Mouse (Mus musculus): ENCODE measurements at regions not wholly inside any gene's neighbourhood (a gene's known extent, or its start where the extent isn't known, plus 50 kb on each side); places are given as distances from the start of the nearest gene placed in this dataset.

- no peak for ATAC-seq
- Histone ChIP-seq H3K9ac (ENCODE audit: low read depth, low read length) (no peak overlapping the region), H3K4me2 (replicated peaks; ENCODE audit: low read depth) (no peak overlapping the region), H3K4me3 (ENCODE audit: low read depth, low read length) (no peak overlapping the region), H3K36me3 (ENCODE audit: control insufficient read depth, insufficient read depth) (no peaks in the 10 kb centered on the region), H3K9me3 (ENCODE audit: control insufficient read depth) (no peaks in the 10 kb centered on the region), H3K27me3 (replicated peaks; ENCODE audit: control insufficient read depth, insufficient read depth, low read length) (no peaks in the 10 kb centered on the region), H3K4me1 (replicated peaks; ENCODE audit: control insufficient read depth, insufficient read depth, low read length) (no peaks in the 10 kb centered on the region), H3K27ac (ENCODE audit: low read depth, low read length) (no peak overlapping the region)
- no peak for TF ChIP-seq CTCF (IDR thresholded peaks at IDR 0.05; ENCODE audit: low read depth)
- WGBS: 77% methylated on average over 6 of the region's 6 CpGs
Measured at GRCm38 (mm10) chr9:41541327-41541726, 379.8 kb upstream of the Ubash3b start.

- Histone ChIP-seq H3K4me3 (ENCODE audit: low read depth, low read length) (no peak overlapping the region), H3K4me2 (replicated peaks; ENCODE audit: low read depth) (no peak overlapping the region), H3K9me3 (ENCODE audit: control insufficient read depth) (no peaks in the 10 kb centered on the region), H3K9ac (ENCODE audit: low read depth, low read length) (no peak overlapping the region), H3K27me3 (replicated peaks; ENCODE audit: control insufficient read depth, insufficient read depth, low read length) (peaks cover 6% of the 10 kb centered on the region; the same call in 1 of the 2 replicates), H3K4me1 (replicated peaks; ENCODE audit: control insufficient read depth, insufficient read depth, low read length) (no peaks in the 10 kb centered on the region), H3K36me3 (ENCODE audit: control insufficient read depth, insufficient read depth) (no peaks in the 10 kb centered on the region), H3K27ac (ENCODE audit: low read depth, low read length) (no peak overlapping the region; the same call in 1 of the 2 replicates)
- no peak for TF ChIP-seq CTCF (IDR thresholded peaks at IDR 0.05; ENCODE audit: low read depth)
- no peak for ATAC-seq
- 26% methylated on average over 3 of the region's 3 CpGs for WGBS
Measured at GRCm38 (mm10) chr9:41532786-41533185, 371.3 kb upstream of the Ubash3b start.

GRCm38 (mm10) chr9:41532290-41532689 is 370.8 kb upstream of the Ubash3b start:
- ATAC-seq: no peak

GRCm38 (mm10) chr9:41531596-41531995 is 370.1 kb upstream of the Ubash3b start:
- peaks cover 6% of the 10 kb centered on the region; the same call in 1 of the 2 replicates for H3K27me3 ChIP-seq (replicated peaks; ENCODE audit: control insufficient read depth, insufficient read depth, low read length)
- H3K36me3 ChIP-seq (ENCODE audit: control insufficient read depth, insufficient read depth): no peaks in the 10 kb centered on the region
- H3K9ac ChIP-seq (ENCODE audit: low read depth, low read length): no peak overlapping the region
- no peak overlapping the region for H3K27ac ChIP-seq (ENCODE audit: low read depth, low read length)
- no peak for TF ChIP-seq CTCF (IDR thresholded peaks at IDR 0.05; ENCODE audit: low read depth)
- H3K4me3 ChIP-seq (ENCODE audit: low read depth, low read length): no peak overlapping the region
- H3K9me3 ChIP-seq (ENCODE audit: control insufficient read depth): no peaks in the 10 kb centered on the region
- no peak for ATAC-seq
- H3K4me2 ChIP-seq (replicated peaks; ENCODE audit: low read depth): no peak overlapping the region
- no peaks in the 10 kb centered on the region for H3K4me1 ChIP-seq (replicated peaks; ENCODE audit: control insufficient read depth, insufficient read depth, low read length)
- 63% methylated on average over 6 of the region's 6 CpGs for WGBS

More at GRCm38 (mm10) chr9:41532290-41532689, 370.8 kb upstream of the Ubash3b start:
- Histone ChIP-seq H3K27me3 (replicated peaks; ENCODE audit: control insufficient read depth, insufficient read depth, low read length) (peaks cover 6% of the 10 kb centered on the region; the same call in 1 of the 2 replicates), H3K4me3 (ENCODE audit: low read depth, low read length) (no peak overlapping the region), H3K27ac (ENCODE audit: low read depth, low read length) (no peak overlapping the region), H3K36me3 (ENCODE audit: control insufficient read depth, insufficient read depth) (no peaks in the 10 kb centered on the region), H3K4me2 (replicated peaks; ENCODE audit: low read depth) (no peak overlapping the region), H3K9me3 (ENCODE audit: control insufficient read depth) (no peaks in the 10 kb centered on the region), H3K9ac (ENCODE audit: low read depth, low read length) (no peak overlapping the region), H3K4me1 (replicated peaks; ENCODE audit: control insufficient read depth, insufficient read depth, low read length) (no peaks in the 10 kb centered on the region)
- WGBS: 32% methylated on average over 7 of the region's 7 CpGs
- TF ChIP-seq CTCF (IDR thresholded peaks at IDR 0.05; ENCODE audit: low read depth): no peak

DNA sequence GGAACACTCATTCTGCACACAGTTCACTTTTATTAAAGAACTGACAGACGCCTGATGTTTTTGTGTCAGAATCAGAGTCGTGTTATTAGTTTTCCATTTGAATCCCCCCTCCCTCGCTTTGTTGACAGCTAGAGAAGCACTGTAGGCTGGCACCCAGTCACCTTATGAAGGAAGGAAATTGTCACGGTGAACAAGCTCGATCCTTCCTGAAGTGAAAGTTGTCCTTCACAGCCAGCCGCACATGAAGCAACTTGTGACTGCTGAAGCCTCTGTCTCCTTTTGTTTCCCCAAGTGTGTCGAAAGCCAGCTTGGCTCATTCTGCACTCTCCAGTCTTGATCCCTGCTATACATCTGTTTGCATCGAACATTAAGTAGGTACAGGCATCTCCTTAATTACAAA is 364.6 kb upstream of the Ubash3b start:
- Histone ChIP-seq H3K4me2 (replicated peaks; ENCODE audit: low read depth) (no peak overlapping the region), H3K9me3 (ENCODE audit: control insufficient read depth) (no peaks in the 10 kb centered on the region), H3K27ac (ENCODE audit: low read depth, low read length) (no peak overlapping the region), H3K27me3 (replicated peaks; ENCODE audit: control insufficient read depth, insufficient read depth, low read length) (no peaks in the 10 kb centered on the region), H3K9ac (ENCODE audit: low read depth, low read length) (no peak overlapping the region), H3K36me3 (ENCODE audit: control insufficient read depth, insufficient read depth) (no peaks in the 10 kb centered on the region), H3K4me1 (replicated peaks; ENCODE audit: control insufficient read depth, insufficient read depth, low read length) (no peaks in the 10 kb centered on the region), H3K4me3 (ENCODE audit: low read depth, low read length) (no peak overlapping the region)
- no peak for ATAC-seq
- 64% methylated on average over 8 of the region's 8 CpGs for WGBS
- TF ChIP-seq CTCF (IDR thresholded peaks at IDR 0.05; ENCODE audit: low read depth): no peak

GRCm38 (mm10) chr9:41525534-41525933 is 364.0 kb upstream of the Ubash3b start:
- Histone ChIP-seq H3K36me3 (ENCODE audit: control insufficient read depth, insufficient read depth) (no peaks in the 10 kb centered on the region), H3K27ac (ENCODE audit: low read depth, low read length) (no peak overlapping the region), H3K4me2 (replicated peaks; ENCODE audit: low read depth) (no peak overlapping the region), H3K4me1 (replicated peaks; ENCODE audit: control insufficient read depth, insufficient read depth, low read length) (no peaks in the 10 kb centered on the region), H3K9me3 (ENCODE audit: control insufficient read depth) (no peaks in the 10 kb centered on the region), H3K27me3 (replicated peaks; ENCODE audit: control insufficient read depth, insufficient read depth, low read length) (no peaks in the 10 kb centered on the region), H3K9ac (ENCODE audit: low read depth, low read length) (no peak overlapping the region), H3K4me3 (ENCODE audit: low read depth, low read length) (no peak overlapping the region)
- no peak for ATAC-seq
- WGBS: 63% methylated on average over 1 of the region's 1 CpGs
- TF ChIP-seq CTCF (IDR thresholded peaks at IDR 0.05; ENCODE audit: low read depth): no peak

DNA sequence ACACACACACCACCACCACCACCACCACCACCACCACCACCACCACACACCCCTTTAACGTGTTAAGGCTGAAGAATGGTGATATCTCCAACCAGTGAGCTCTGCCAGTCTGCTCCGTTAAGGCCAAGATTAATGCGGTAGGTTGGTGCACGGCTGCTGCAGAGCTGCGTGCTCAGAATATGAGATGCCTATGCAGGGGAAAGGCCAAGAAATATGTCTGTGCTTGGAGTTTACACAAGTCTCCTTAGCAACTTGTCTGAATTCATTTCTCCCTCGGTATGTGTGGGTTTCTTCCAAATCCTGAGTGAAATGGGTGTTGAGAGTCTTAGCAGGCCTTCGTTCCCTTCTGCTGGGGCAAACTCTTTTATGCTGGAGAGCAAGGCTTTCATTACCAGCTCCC is 363.1 kb upstream of the Ubash3b start:
- Histone ChIP-seq H3K4me3 (ENCODE audit: low read depth, low read length) (no peak overlapping the region), H3K4me1 (replicated peaks; ENCODE audit: control insufficient read depth, insufficient read depth, low read length) (no peaks in the 10 kb centered on the region), H3K9ac (ENCODE audit: low read depth, low read length) (no peak overlapping the region), H3K9me3 (ENCODE audit: control insufficient read depth) (no peaks in the 10 kb centered on the region), H3K27me3 (replicated peaks; ENCODE audit: control insufficient read depth, insufficient read depth, low read length) (no peaks in the 10 kb centered on the region), H3K27ac (ENCODE audit: low read depth, low read length) (no peak overlapping the region), H3K4me2 (replicated peaks; ENCODE audit: low read depth) (no peak overlapping the region), H3K36me3 (ENCODE audit: control insufficient read depth, insufficient read depth) (no peaks in the 10 kb centered on the region)
- 46% methylated on average over 7 of the region's 7 CpGs for WGBS
- no peak for ATAC-seq
- no peak for TF ChIP-seq CTCF (IDR thresholded peaks at IDR 0.05; ENCODE audit: low read depth)
